Mouse (Mus musculus) spleen, adult 2 months (tissue): Measurements from ENCODE around the gene Chst8.

ENCODE experiments used
- CTCF ChIP-seq: fragments of 200-500 bp; IDR thresholded peaks from 2 replicates; pipeline ENCODE4 v1.5.1; 2011; ENCODE audit warnings: mild to moderate bottlenecking, inconsistent platforms; ENCODE audit not compliant: insufficient read depth, insufficient read length, insufficient replicate concordance; ENCODE audit errors: extremely low read depth
- POLR2A ChIP-seq: fragments of 200-500 bp; IDR thresholded peaks from 2 replicates; pipeline ENCODE4 v1.6.1; 2011; ENCODE audit warnings: low read depth, low read length, inconsistent platforms

DNA sequence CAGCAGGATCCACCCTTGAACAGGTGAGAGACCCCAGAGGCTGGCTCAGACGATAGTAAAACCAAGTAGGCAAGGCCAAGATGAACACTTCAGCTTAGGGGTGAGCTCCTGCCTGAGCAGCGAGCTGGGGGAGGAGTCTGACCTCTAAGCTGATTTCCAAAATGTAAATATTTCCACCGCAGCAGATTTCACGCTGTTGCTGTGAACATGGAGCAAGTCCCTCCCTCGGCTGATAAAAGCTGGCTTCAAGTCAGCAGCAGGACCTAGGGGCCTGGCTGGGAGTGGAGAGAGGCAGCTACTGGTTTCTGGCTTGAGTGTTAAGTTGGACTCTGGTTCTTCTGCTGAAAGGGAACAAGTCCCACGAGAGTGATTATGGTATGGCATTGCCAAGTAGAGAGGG lies 123.5 kb downstream of the Chst8 start:
- TF ChIP-seq CTCF (no peak), POLR2A (no peak)
